Mouse (Mus musculus): ENCODE data around the gene Clic6.
"Not testable (repeated sequence)": the region's sequence is repeated elsewhere in the genome, so short reads cannot be mapped to it uniquely, and the experiment has no call there.

Gene Clic6

GRCm38 (mm10) chr16:92514896-92515295 lies 29.4 kb downstream of the Clic6 start:
- in situ Hi-C loops (cut with MboI; ENCODE audit: low sequenced_read_pairs) = not testable (repeated sequence)

- in situ Hi-C loops (cut with MboI; ENCODE audit: low sequenced_read_pairs) = no loop called here
Observed at GRCm38 (mm10) chr16:92516139-92516538, 30.6 kb downstream of the Clic6 start.

GRCm38 (mm10) chr16:92518718-92519117 lies 33.2 kb downstream of the Clic6 start:
- in situ Hi-C loops (cut with MboI; ENCODE audit: low sequenced_read_pairs) = no loop called here

GRCm38 (mm10) chr16:92519820-92520492 lies 34.4 kb downstream of the Clic6 start:
- in situ Hi-C loops (cut with MboI; ENCODE audit: low sequenced_read_pairs) = no loop called here

- in situ Hi-C loops (cut with MboI; ENCODE audit: low sequenced_read_pairs) = no loop called here
Observed at GRCm38 (mm10) chr16:92523351-92523750, 37.8 kb downstream of the Clic6 start.

GRCm38 (mm10) chr16:92524651-92525050 lies 39.1 kb downstream of the Clic6 start:
- in situ Hi-C loops (cut with MboI; ENCODE audit: low sequenced_read_pairs) = no loop called here

- in situ Hi-C loops (cut with MboI; ENCODE audit: low sequenced_read_pairs) = no loop called here
Observed at GRCm38 (mm10) chr16:92525919-92526318, 40.4 kb downstream of the Clic6 start.

GRCm38 (mm10) chr16:92535258-92535657 lies 49.7 kb downstream of the Clic6 start:
- in situ Hi-C loops (cut with MboI; ENCODE audit: low sequenced_read_pairs) = no loop called here

GRCm38 (mm10) chr16:92538356-92538755 lies 52.8 kb downstream of the Clic6 start:
- in situ Hi-C loops (cut with MboI; ENCODE audit: low sequenced_read_pairs) = no loop called here

- in situ Hi-C loops (cut with MboI; ENCODE audit: low sequenced_read_pairs) = no loop called here
Observed at GRCm38 (mm10) chr16:92544264-92544663, 58.7 kb downstream of the Clic6 start.

- in situ Hi-C loops (cut with MboI; ENCODE audit: low sequenced_read_pairs) = no loop called here
Observed at GRCm38 (mm10) chr16:92548651-92549050, 63.1 kb downstream of the Clic6 start.

GRCm38 (mm10) chr16:92551266-92552105 lies 66.0 kb downstream of the Clic6 start:
- in situ Hi-C loops (cut with MboI; ENCODE audit: low sequenced_read_pairs) = no loop called here

GRCm38 (mm10) chr16:92552106-92552382 lies 66.5 kb downstream of the Clic6 start:
- in situ Hi-C loops (cut with MboI; ENCODE audit: low sequenced_read_pairs) = no loop called here

GRCm38 (mm10) chr16:92552858-92553257 lies 67.3 kb downstream of the Clic6 start:
- in situ Hi-C loops (cut with MboI; ENCODE audit: low sequenced_read_pairs) = no loop called here

GRCm38 (mm10) chr16:92555051-92555450 lies 69.5 kb downstream of the Clic6 start:
- in situ Hi-C loops (cut with MboI; ENCODE audit: low sequenced_read_pairs) = no loop called here

- in situ Hi-C loops (cut with MboI; ENCODE audit: low sequenced_read_pairs) = no loop called here
Observed at GRCm38 (mm10) chr16:92565291-92565690, 79.8 kb downstream of the Clic6 start.

GRCm38 (mm10) chr16:92565708-92566107 lies 80.2 kb downstream of the Clic6 start:
- in situ Hi-C loops (cut with MboI; ENCODE audit: low sequenced_read_pairs) = no loop called here

GRCm38 (mm10) chr16:92566146-92566545 lies 80.6 kb downstream of the Clic6 start:
- in situ Hi-C loops (cut with MboI; ENCODE audit: low sequenced_read_pairs) = no loop called here

GRCm38 (mm10) chr16:92571246-92571645 lies 85.7 kb downstream of the Clic6 start:
- in situ Hi-C loops (cut with MboI; ENCODE audit: low sequenced_read_pairs) = no loop called here

- in situ Hi-C loops (cut with MboI; ENCODE audit: low sequenced_read_pairs) = no loop called here
Observed at GRCm38 (mm10) chr16:92573193-92573592, 87.7 kb downstream of the Clic6 start.

- in situ Hi-C loops (cut with MboI; ENCODE audit: low sequenced_read_pairs) = no loop called here
Observed at GRCm38 (mm10) chr16:92575792-92576191, 90.3 kb downstream of the Clic6 start.

GRCm38 (mm10) chr16:92577381-92577780 lies 91.8 kb downstream of the Clic6 start:
- in situ Hi-C loops (cut with MboI; ENCODE audit: low sequenced_read_pairs) = no loop called here

Data from CH12F3 (cell line).